Mouse (Mus musculus): ENCODE measurements around the gene Nsmce4a.

GRCm38 (mm10) chr7:130535174-130535573, 37.7 kb downstream of the Nsmce4a start:
- TF ChIP-seq CTCF (IDR thresholded peaks at IDR 0.05; ENCODE audit: borderline replicate concordance, insufficient read depth, low read depth, low read length) (no peak), POLR2A (IDR thresholded peaks at IDR 0.05; ENCODE audit: borderline replicate concordance, insufficient read depth, low read length) (no peak)

Data from cerebellum, adult 2 months (tissue).